Mouse (Mus musculus): ENCODE measurements around the gene Plcxd2.

Plcxd2 gene

DNA sequence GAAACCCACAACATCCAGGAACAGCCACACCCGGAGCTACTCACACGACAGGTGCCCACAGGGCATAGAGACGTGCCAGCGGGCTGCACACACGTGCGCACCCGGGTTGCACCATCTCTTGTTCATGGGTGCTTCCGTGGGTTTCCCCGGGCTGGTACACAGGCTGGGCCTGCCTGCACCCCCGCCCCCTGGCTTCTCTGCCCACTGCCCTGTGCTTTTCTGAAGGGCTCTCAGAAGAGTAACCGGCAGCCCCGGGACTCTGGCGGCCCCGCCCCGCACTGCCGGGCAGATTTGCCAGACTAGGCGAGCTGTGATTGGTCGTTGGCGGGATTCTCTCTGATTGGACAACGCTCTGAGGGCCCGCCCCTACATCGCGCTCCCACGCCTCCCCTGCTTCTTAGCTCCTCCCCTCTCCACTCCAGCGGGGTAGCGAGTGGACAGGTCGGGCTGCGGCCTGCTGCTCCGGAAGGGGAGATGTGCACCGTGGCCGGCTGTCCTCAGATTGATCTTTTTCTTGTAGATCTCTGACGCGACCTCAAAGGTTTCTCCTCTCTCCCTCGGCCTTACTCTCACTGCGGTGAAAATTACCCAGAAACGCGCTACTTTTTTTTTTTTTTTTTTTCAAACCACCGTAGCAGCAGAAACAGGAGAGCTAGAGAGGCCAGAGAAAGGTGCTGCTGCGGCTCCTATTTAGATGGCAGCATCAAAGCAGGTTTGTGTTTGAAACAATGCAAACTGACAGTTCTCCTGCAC lies at the start of gene Plcxd2:
Gene Plcxd2, minus strand, starts transcription at position 66 of the 753 bp plus-strand sequence.
- peak; percentile 97 for DNase-seq

DNA sequence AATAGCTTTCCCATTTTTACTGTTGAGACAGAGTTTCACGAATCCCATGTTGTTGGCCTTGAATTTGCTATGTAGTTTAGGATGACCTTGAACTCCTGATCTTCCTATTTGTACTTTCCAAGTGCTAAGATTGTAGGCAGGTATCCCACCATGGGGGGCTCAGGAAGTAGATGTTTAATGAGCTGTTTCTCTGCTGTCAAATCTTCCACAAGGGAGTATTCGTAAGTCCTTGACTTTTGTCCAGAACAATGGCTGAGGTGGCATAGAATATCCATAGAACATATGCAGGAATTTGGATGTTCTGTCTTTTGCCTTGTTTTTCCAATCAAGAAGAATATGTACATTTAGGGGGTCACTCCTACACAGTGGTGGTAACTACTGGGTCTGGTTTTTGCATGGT lies 36.9 kb upstream of the Plcxd2 start:
- DNase-seq, result no peak

DNA sequence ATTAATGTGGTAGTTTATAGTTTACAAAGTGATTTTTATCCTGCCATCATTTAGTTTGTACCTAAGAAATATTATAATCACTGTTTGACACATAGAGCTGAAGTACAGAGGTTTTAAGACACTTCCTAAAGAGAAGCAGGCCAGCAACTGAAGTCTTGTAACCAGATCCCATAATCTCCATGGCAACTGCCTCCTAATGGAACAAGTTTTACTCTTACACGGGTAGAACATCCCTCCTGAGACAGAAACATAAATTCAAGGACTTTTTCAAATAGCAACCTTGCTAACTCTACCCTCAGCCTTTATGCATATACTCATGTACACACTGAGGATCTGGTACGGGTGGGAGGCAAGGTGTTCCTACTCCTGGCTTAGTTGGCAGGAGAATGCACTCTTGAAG lies 26.2 kb upstream of the Plcxd2 start:
- DNase-seq, result peak; percentile 14

DNA sequence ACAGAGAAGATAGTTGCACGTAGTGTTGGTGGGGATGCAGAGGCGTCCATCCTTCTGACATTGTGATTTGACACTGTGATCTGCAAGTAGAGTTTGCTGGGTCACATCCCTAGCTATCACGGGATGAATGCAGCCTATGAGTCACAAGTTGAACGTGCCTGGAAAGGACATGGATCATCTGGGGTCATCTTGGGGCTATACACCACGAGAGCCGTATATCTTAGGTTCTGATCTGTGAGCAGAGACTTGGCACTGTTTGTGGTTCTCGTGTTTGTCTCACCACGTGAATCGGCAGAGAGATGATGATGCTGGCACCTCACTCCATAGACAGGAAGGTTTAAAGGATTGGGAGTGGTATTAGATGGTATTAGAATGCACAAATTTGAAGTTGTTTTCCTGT lies 23.9 kb upstream of the Plcxd2 start:
- DNase-seq, result no peak

DNA sequence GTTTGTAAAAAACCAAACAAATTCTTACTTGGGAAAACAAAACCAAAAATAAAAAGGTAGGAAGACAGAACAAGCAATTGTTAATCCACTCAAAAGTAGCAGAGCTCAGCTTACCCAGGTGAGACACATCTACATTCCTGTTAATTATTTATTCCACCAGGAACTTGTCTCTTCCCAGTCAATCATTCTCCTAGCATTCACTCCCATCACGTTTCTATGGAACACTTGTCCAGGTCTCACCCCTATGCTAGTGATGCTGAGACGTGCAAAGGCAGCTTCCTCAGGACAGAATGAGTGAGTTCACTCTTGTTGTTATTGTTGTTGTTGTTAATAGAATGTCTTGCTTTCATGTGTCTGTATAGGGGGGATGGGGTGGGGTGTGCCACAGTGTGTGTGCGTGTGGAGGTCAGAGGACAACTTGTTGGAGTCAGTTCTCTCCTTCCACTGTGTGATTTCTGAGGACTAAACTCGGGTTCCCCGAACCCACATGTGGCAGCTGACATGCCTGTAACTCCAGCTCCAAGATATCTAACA lies 13.0 kb upstream of the Plcxd2 start:
- DNase-seq, result no peak

DNA sequence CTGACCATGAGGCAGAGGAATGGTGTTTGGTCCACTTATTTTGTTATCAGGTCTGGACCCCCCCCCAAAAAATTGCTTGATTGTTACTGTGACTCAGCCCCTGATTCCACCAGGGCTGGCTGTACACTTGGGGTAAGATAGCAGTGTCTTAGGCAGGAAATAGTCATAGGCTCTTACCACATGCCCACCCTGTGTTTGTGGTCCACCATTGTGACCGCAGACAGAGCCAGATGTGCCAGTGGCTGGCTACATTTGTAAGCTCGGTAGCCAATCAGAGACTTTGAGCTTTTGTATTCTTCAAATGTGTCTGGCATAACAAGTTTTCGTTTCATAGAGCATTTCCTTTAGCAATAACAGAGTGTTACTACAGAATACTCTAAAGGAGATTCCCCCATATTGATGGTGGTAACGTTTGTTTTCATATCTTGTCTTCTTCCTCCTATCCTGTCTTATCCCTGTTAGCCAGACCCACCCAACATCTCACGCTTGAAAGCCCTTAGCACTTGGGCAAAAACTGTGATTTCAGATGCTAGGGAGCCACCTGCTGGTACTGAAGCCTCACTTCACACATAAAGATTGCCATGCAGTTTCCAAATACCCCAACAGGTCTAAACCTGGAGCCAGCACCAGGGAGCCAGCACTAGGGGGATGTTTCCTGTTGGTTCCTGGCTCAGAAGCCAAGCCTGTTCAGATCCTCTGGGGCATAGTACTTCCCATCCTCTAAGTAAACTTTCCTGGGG lies 12.3 kb upstream of the Plcxd2 start:
- DNase-seq, result peak; percentile 82

GRCm38 (mm10) chr16:46021302-46021701 lies 11.3 kb upstream of the Plcxd2 start:
- DNase-seq, result no peak

DNA sequence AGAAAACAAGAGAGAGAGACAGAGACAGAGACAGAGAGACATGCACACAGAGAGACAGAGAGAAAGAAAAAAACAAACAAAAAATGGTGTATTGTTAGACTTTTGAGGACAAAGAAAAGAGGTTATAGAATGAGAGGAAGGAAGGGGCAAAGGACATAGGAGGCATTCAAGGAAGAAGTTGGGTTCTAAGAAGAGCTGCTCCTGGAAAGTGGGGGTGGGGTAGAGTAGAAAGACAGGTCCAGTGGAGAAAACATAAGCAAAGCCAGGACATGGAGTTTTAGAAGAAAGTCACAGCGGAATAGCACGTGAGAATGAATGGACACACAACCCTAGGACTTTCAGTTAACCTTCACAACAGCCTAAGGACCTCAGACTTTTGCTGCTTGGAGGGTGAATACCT lies 10.4 kb upstream of the Plcxd2 start:
- DNase-seq, result no peak

DNA sequence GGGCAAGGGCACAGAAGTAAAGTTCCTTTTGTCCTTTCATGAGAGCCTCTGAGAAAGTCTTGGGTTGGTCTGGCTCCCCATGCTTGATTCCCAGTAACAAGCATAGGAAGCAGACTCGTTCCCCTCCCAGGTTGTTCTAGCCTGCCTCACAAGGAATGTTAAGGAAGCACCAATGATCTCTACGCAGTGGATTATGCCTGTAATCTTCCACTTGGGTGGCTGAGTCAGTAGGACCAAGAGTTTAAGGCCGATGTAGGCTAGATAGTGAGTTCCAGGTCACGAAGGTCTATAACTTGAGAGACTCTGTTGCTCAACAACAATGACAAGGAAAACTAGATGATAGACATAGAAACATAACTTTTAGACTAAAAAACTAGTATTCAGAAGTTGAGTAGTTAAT lies 9.8 kb upstream of the Plcxd2 start:
- no peak for DNase-seq

- no peak for DNase-seq
Measured at GRCm38 (mm10) chr16:46019359-46019758, 9.3 kb upstream of the Plcxd2 start.

DNA sequence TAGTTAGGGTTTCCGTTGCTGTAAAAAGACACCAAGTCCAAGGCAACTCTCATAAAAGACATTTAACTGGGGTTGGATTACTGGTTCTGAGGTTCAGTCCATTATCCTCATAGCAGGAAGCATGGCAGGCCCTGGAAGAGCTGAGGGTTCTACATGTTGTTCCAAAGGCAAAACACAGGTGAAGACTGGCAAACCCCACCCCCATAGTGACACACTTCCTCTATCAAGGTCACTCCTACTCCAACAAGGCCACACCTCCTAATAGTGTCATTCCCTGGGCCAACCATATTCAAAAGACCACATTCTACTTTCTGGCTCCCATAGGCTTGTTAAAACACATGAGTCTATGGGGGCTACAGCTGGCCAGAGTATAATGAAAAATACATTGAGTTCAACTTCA lies 1.7 kb upstream of the Plcxd2 start:
- no peak for DNase-seq

DNA sequence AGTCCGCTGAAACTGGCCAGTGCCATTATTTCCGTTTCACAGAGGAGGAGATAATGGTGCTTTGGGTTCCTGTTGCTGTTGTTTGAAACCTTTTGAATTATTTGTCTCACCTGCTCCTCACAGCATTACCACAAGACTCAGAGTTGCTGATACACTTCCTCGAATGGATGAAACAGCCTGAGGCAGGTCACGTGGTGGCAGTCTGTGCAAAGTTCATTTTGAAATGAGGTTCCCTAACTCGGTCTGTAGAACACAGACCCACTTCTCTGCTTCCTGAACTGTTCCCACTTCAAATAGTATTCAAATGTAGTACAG lies 845 bp upstream of the Plcxd2 start:
- DNase-seq, result no peak

DNA sequence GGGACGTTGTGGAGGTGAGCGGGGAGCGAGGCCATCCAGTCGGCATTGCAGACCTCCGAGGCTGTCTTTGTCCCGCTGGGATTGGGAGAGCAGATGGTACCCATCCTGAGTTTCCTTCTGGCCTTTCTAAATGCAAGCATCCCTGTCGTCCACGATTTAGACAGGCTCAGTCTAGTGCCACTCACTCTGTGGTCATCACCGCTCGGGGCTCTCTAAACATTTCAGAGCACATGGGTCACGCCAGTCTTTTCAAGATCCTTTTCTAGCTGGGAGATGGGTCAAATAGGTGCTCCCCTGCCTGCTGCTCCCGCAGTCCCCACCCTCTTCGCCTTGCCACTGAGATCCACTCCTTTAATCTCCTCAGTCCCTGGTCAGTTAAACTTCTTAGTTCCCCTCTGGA lies 301 bp downstream of the Plcxd2 start:
- peak; percentile 40 for DNase-seq

GRCm38 (mm10) chr16:46008766-46009165 lies 1.3 kb downstream of the Plcxd2 start:
- DNase-seq, result no peak

DNA sequence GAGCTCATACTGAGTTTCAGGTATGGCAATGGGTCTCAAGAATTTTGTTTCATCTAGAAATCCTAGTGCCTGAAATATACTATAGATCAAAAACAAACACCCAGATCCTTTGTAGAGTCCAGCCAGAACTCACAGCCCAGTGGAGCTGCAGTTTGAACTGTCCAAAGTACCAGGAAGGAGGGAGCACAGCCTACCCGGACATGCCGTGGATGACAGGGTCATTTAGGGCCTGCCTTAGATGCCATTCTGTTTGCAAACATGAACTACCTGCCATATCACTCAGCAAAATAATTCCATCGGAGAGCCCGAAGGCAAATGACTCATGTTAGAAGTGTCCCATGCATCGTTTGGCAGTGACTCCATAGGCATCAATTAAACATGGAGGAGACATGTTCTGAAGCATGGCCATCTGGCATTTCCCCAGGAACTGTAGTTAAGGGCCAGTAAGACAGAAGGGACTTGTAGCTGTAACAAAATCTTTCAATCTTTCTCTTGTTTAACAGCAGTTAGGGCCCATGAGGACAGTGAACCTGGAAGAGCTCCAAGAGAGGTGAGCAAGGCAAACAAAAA lies 1.9 kb downstream of the Plcxd2 start:
- no peak for DNase-seq

GRCm38 (mm10) chr16:46006261-46006660 lies 3.8 kb downstream of the Plcxd2 start:
- DNase-seq, result no peak

- DNase-seq, result no peak
Measured at GRCm38 (mm10) chr16:46001550-46002166, 8.4 kb downstream of the Plcxd2 start.

GRCm38 (mm10) chr16:46000976-46001375 lies 9.0 kb downstream of the Plcxd2 start:
- no peak for DNase-seq

GRCm38 (mm10) chr16:45999374-46000191 lies 10.4 kb downstream of the Plcxd2 start:
- DNase-seq, result peak; percentile 39

DNA sequence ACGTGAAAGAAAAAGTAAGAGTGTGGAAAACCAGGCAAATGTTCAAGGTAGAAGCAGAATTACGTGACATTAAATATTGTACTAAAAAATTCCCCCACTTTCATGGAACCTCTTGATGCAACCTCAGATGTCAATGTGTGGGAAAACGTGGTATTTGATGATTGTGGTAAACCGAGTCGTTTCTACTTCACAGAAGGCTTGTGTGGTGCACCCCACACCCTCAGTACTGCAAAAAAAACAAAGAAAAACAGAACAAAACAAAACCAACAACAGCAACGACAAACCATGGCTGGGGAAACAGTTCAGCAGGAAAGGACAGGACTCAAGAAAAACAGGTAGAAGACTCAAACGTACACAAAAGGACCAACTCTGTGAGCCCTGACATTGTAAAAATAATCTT lies 11.8 kb downstream of the Plcxd2 start:
- DNase-seq, result no peak

DNA sequence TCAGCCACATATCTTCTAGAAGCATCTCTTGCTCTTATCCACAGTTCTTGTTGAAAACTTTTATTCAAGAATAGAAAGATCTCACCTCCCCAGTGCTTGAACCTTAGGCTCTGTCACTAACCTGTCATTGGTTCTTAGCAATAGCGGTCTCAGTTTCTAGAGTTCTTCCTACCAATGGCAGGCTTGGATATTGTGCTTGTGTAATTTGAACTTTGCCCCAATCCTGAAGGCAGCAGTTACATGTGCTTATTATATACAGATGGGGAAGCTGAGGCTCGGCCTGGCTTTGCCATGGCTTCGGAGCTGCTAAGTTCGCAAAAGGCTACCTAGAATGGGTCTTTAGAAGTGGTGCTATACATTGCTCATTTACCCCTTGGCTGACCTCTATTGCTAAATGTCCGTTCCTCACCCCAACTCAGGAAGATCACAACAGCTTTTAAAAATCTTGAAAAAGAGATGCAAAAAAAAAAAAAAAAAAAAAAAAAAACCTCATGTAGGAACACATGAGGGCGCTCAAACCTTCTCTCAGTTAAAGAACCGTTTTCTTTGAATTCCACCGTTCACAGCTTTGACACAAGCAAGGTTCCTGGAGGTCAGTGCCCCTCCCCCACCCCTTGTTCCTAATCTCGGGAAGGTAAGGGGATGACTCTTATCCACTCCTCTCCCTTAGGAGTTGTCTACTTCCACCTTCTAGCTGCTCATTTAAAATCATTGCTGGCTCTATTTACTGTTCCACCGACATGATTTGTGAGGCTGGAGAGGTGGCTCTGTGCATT lies 18.9 kb downstream of the Plcxd2 start:
- DNase-seq, result peak; percentile 67

DNA sequence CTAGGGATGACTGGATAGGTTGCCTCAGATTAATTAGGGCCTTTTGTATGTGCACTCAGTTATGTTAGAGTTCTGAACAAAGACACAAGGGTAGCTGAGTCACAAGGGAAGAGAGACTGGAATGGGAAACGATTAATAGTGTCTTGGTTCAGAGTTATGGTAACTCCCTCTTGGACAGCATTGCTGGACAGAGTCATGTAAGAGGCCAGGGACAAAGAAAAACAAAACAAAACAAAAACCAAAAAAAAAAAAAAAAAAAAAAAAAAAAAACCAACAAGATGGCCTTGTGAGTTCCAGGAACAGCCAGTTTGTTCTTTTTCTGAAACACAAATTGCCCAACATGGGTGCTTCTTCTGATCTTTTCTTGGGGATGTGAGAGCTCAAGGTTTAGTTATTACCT lies 23.8 kb downstream of the Plcxd2 start:
- no peak for DNase-seq
